Mouse (Mus musculus) mesoderm, embryonic 11.5 days (tissue): ENCODE measurements around the gene Cacna1d.

Source experiments
- DNase-seq: peaks from one replicate; pipeline ENCODE4 v3.0.0-alpha.2; 2012; ENCODE audit warnings: low read depth, low spot score

Gene Cacna1d

GRCm38 (mm10) chr14:30331856-30332255, 159.4 kb downstream of the Cacna1d start:
- no peak for DNase-seq

- DNase-seq: no peak
Measured at GRCm38 (mm10) chr14:30330416-30331181, 160.7 kb downstream of the Cacna1d start.

- no peak for DNase-seq
Measured at GRCm38 (mm10) chr14:30329109-30329508, 162.1 kb downstream of the Cacna1d start.

- DNase-seq: no peak
Measured at GRCm38 (mm10) chr14:30327452-30327851, 163.8 kb downstream of the Cacna1d start.

GRCm38 (mm10) chr14:30327051-30327450, 164.2 kb downstream of the Cacna1d start:
- no peak for DNase-seq

- DNase-seq: no peak
Measured at GRCm38 (mm10) chr14:30326226-30326625, 165.0 kb downstream of the Cacna1d start.

- no peak for DNase-seq
Measured at GRCm38 (mm10) chr14:30324994-30325393, 166.3 kb downstream of the Cacna1d start.

GRCm38 (mm10) chr14:30318715-30319437, 172.4 kb downstream of the Cacna1d start:
- no peak for DNase-seq

GRCm38 (mm10) chr14:30318293-30318692, 173.0 kb downstream of the Cacna1d start:
- DNase-seq: no peak

GRCm38 (mm10) chr14:30317616-30318015, 173.6 kb downstream of the Cacna1d start:
- DNase-seq: no peak

GRCm38 (mm10) chr14:30311206-30311889, 179.9 kb downstream of the Cacna1d start:
- no peak for DNase-seq

GRCm38 (mm10) chr14:30310236-30310635, 181.0 kb downstream of the Cacna1d start:
- DNase-seq: no peak

- DNase-seq: no peak
Measured at GRCm38 (mm10) chr14:30306221-30306620, 185.0 kb downstream of the Cacna1d start.

- no peak for DNase-seq
Measured at GRCm38 (mm10) chr14:30299946-30300345, 191.3 kb downstream of the Cacna1d start.

- DNase-seq: no peak
Measured at GRCm38 (mm10) chr14:30297492-30297891, 193.8 kb downstream of the Cacna1d start.

- DNase-seq: no peak
Measured at GRCm38 (mm10) chr14:30292135-30292463, 199.2 kb downstream of the Cacna1d start.

GRCm38 (mm10) chr14:30291389-30292134, 199.7 kb downstream of the Cacna1d start:
- DNase-seq: no peak

- no peak for DNase-seq
Measured at GRCm38 (mm10) chr14:30284446-30284845, 206.8 kb downstream of the Cacna1d start.

GRCm38 (mm10) chr14:30284022-30284421, 207.2 kb downstream of the Cacna1d start:
- no peak for DNase-seq

- DNase-seq: no peak
Measured at GRCm38 (mm10) chr14:30275572-30275971, 215.7 kb downstream of the Cacna1d start.

GRCm38 (mm10) chr14:30272976-30273375, 218.3 kb downstream of the Cacna1d start:
- no peak for DNase-seq

- DNase-seq: no peak
Measured at GRCm38 (mm10) chr14:30272523-30272922, 218.7 kb downstream of the Cacna1d start.
